Mouse (Mus musculus) hindbrain, embryonic 11.5 days (tissue): ENCODE measurements around the gene Zc2hc1c. TPM values are rescaled to one million over a fixed set of nuclear protein-coding genes. Genes with fewer than 3 reads are reported as not detected.

ENCODE experiments used
- ATAC-seq: fragments of 200-750 bp; cut with Nextera tagmentation; 2 replicates; pipeline ENCODE4 v1.8.0; 2017; ENCODE audit warnings: mild to moderate bottlenecking, moderate TSS enrichment, moderate library complexity; ENCODE audit not compliant: low FRiP score
- DNase-seq: peaks from one replicate; pipeline ENCODE4 v3.0.0-alpha.2; 2015; ENCODE audit warnings: low spot score
- H3K27ac ChIP-seq: fragments of 300-500 bp; sonication (generic); 2 replicates; pipeline ENCODE4 v1.5.1; 2014; ENCODE audit warnings: mild to moderate bottlenecking, low read depth, low read length
- H3K27me3 ChIP-seq: fragments of 300-500 bp; sonication (generic); 2 replicates; pipeline ENCODE4 v1.6.1; 2014; ENCODE audit warnings: mild to moderate bottlenecking, low read length, moderate library complexity, mixed read lengths; ENCODE audit not compliant: control insufficient read depth, insufficient read depth
- H3K36me3 ChIP-seq: fragments of 300-500 bp; sonication (generic); 2 replicates; pipeline ENCODE4 v1.6.1; 2014; ENCODE audit warnings: mild to moderate bottlenecking, low read length, moderate library complexity, mixed read lengths; ENCODE audit not compliant: control insufficient read depth, insufficient read depth
- H3K4me1 ChIP-seq: fragments of 300-500 bp; sonication (generic); replicated peaks from 2 replicates; pipeline ENCODE4 v1.6.1; 2014; ENCODE audit warnings: low read length, mixed read lengths; ENCODE audit not compliant: control insufficient read depth, insufficient read depth
- H3K4me2 ChIP-seq: fragments of 300-500 bp; sonication (generic); replicated peaks from 2 replicates; pipeline ENCODE4 v1.6.1; 2014; ENCODE audit warnings: mild to moderate bottlenecking, low read depth, low read length
- H3K4me3 ChIP-seq: fragments of 300-500 bp; sonication (generic); 2 replicates; pipeline ENCODE4 v1.5.1; 2014; ENCODE audit warnings: low read depth, low read length
- H3K9ac ChIP-seq: fragments of 300-500 bp; sonication (generic); 2 replicates; pipeline ENCODE4 v1.6.1; 2014; ENCODE audit warnings: low read depth, low read length
- H3K9me3 ChIP-seq: fragments of 300-500 bp; sonication (generic); 2 replicates; pipeline ENCODE4 v1.6.1; 2016; ENCODE audit warnings: low read length; ENCODE audit not compliant: control insufficient read depth
- WGBS: fragments of 180-500 bp; shearing (Covaris S2); extraction: QIAGEN DNeasy Blood & Tissue Kit; methylation state at CpG from one replicate; pipeline ENCODE4 v1.1.7; 2014; 5-methylcytosine and 5-hydroxymethylcytosine counted together
- polyA plus RNA-seq: library from polyadenylated mRNA; unstranded; fragments of >200 nt; fragmentation: Nextera tagmentation; extraction: Ambion mirVana; gene quantifications from 2 replicates; pipeline ENCODE4 v1.2.1, GENCODE M21; 2014

Zc2hc1c gene
- polyA plus RNA-seq, 1 experiment from 2014 or later: 1.5 TPM

DNA sequence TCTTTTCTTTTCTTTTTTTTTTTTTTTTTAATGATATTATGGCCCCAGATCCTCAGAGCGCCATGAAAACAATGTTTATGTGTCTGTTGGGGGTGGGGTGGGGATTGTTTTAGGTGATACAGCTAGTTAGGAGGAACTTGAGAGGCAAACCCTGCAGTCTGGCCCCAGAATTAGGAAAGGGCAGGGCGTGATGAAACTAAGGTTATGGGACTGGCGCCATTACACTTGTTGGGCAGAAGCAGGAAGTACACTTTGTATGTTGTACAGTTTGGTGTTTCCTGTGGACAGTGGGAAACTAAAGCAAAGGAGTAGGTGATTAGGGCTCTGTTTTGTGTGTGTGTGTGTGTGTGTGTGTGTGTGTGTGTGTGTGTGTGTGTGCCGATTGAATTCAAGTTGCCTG lies 51.6 kb downstream of the Zc2hc1c start:
- H3K27me3 ChIP-seq: no peaks in the 10 kb centered on the region
- DNase-seq (peak; percentile 19), ATAC-seq (no peak)
- H3K4me3 ChIP-seq: no peak overlapping the region; the same call in 1 of the 2 replicates
- H3K36me3 ChIP-seq: no peaks in the 10 kb centered on the region
- WGBS: 59% methylated on average over 4 of the region's 4 CpGs
- peak overlapping the region; percentile 77; the same call in 1 of the 2 replicates for H3K4me2 ChIP-seq
- H3K9me3 ChIP-seq: no peaks in the 10 kb centered on the region
- no peak overlapping the region for H3K27ac ChIP-seq
- no peaks in the 10 kb centered on the region for H3K4me1 ChIP-seq
- no peak overlapping the region for H3K9ac ChIP-seq

DNA sequence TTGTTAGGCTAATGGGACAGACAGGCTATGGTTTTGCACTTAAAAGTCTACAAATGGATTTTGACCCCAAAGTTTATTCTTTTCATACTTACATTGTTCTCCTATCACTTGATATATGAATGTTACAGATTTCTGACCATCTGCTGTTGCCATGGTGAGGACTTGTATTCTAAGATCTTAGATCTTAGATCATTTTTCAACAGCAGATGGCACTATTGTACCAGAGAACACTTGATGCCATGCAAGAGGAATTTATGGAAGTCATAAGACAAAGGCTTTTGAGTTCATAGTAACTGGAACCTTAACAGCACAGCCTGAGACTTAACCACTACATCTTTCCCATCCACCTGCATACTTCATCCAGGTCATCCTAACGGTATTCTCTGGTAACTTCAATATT lies 52.7 kb downstream of the Zc2hc1c start:
- Histone ChIP-seq H3K27me3 (no peaks in the 10 kb centered on the region), H3K4me3 (no peak overlapping the region), H3K4me1 (no peaks in the 10 kb centered on the region), H3K27ac (no peak overlapping the region), H3K4me2 (no peak overlapping the region), H3K36me3 (no peaks in the 10 kb centered on the region), H3K9ac (no peak overlapping the region), H3K9me3 (no peaks in the 10 kb centered on the region)
- ATAC-seq: no peak
- WGBS: 61% methylated on average over 1 of the region's 1 CpGs
- peak; percentile 79 for DNase-seq

DNA sequence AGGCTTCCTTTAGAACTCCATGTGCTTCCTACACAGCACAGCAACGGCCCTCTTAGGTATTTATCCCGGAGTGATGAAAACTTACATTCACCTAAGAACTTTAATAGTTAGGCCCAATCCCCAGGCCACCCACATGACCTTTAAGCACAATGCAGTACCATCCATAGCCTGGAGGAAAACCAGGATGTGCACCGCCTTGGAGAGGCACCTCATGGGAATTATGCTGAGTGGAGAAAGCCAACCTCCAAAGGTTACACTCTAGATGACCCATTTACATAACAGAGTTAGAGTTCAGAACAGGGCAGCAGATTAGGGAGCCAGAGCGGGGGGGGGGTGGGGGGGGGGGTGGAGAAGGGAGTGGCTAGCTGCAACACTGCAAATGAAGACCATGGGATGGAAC lies 53.9 kb downstream of the Zc2hc1c start:
- H3K27me3 ChIP-seq: no peaks in the 10 kb centered on the region
- ATAC-seq (peak; percentile 36; the same call in 1 of the 2 replicates), DNase-seq (no peak)
- H3K4me3 ChIP-seq: no peak overlapping the region
- WGBS: 73% methylated on average over 4 of the region's 4 CpGs
- H3K4me1 ChIP-seq: no peaks in the 10 kb centered on the region
- no peak overlapping the region for H3K27ac ChIP-seq
- H3K4me2 ChIP-seq: no peak overlapping the region
- no peaks in the 10 kb centered on the region for H3K36me3 ChIP-seq
- no peaks in the 10 kb centered on the region for H3K9me3 ChIP-seq
- no peak overlapping the region for H3K9ac ChIP-seq

DNA sequence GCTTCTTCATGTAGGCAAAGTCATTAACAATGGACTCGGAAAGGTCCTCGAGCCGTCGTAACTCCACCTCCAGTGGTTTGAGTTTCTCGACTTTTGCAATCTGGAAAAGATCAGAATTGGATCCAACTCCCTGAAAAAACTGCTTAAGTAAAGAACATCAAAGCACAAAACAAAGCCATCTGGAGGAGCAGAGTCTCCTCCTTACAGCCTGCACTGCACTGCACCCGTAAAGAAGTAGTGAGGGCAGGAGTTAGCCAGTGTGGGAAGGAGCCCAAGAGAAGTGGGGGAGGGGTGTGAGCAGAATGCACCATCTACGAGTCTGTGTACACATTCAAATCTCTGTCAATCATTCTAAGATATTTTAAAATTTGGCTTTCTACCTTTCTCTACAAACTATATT lies 55.9 kb downstream of the Zc2hc1c start:
- no peaks in the 10 kb centered on the region for H3K27me3 ChIP-seq
- DNase-seq: no peak
- H3K9ac ChIP-seq: no peak overlapping the region
- WGBS: 80% methylated on average over 7 of the region's 7 CpGs
- no peak overlapping the region for H3K4me3 ChIP-seq
- no peaks in the 10 kb centered on the region for H3K9me3 ChIP-seq
- H3K4me2 ChIP-seq: no peak overlapping the region
- no peak for ATAC-seq
- no peaks in the 10 kb centered on the region for H3K4me1 ChIP-seq
- no peaks in the 10 kb centered on the region for H3K36me3 ChIP-seq
- H3K27ac ChIP-seq: no peak overlapping the region

DNA sequence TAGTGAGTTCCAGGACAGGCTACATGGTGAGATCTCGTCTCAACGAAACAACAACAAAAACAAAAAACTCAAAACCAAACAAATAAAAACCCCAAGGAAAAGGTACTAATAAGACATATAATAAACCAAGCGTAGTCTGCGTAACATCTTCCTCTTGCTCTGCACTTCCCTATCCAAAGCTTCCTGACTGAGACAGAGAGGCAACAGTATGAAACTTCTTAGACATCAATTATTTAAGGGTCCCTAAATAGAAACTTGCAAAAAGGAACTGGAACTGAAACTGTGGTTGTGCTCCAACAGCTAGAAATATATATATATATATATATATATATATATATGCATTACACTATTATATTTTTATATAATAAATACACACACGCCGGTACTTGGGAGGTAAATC lies 57.2 kb downstream of the Zc2hc1c start:
- Histone ChIP-seq H3K4me1 (no peaks in the 10 kb centered on the region), H3K9ac (no peak overlapping the region), H3K4me3 (no peak overlapping the region), H3K36me3 (no peaks in the 10 kb centered on the region), H3K27ac (no peak overlapping the region), H3K27me3 (no peaks in the 10 kb centered on the region), H3K9me3 (no peaks in the 10 kb centered on the region), H3K4me2 (no peak overlapping the region)
- ATAC-seq (no peak), DNase-seq (no peak)
- WGBS: 97% methylated on average over 6 of the region's 6 CpGs

DNA sequence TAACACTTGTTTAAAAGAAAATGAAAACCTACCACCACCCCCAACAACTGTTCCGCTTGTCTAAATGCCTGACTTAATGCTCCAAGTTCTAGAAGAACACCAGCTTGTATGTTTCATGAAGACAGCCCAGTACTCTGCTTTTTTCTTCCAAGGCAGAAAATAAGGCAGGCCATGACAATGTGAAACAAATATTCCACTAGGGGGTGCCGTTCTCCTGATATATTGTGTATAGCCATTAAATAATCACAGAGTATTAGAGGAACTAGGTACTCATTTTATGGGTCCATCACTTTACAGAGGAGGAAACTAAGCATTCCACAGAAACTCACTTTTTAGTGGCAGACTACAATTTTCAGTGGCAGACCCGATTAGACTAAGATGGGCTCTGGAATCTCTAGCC lies 58.0 kb downstream of the Zc2hc1c start:
- 67% methylated on average over 3 of the region's 3 CpGs for WGBS
- no peaks in the 10 kb centered on the region for H3K9me3 ChIP-seq
- H3K9ac ChIP-seq: no peak overlapping the region
- ATAC-seq: no peak
- no peaks in the 10 kb centered on the region for H3K27me3 ChIP-seq
- no peaks in the 10 kb centered on the region for H3K36me3 ChIP-seq
- peak; percentile 85 for DNase-seq
- H3K4me3 ChIP-seq: no peak overlapping the region
- no peak overlapping the region for H3K4me2 ChIP-seq
- no peak overlapping the region for H3K27ac ChIP-seq
- H3K4me1 ChIP-seq: no peaks in the 10 kb centered on the region

DNA sequence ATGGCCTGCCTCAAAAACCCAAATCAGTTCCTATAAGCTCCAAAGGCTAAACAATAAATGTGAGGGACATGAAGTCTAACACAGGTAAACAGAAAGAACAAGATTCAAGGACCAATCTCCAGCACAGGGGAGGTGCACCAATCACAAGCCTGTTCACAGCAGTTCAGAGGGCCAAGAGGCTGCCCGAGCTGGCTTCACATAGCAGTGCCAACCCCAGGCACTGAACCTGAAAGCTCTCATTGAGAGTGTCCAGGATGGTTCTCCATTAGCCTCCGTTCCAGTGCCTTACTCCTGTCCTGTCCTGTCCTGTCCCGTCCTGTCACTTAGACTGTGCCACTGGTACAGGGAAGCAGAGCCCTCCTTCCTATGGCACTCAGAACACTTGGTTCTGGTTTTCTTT lies 58.8 kb downstream of the Zc2hc1c start:
- H3K9me3 ChIP-seq: no peaks in the 10 kb centered on the region
- no peaks in the 10 kb centered on the region for H3K27me3 ChIP-seq
- H3K4me2 ChIP-seq: no peak overlapping the region
- no peaks in the 10 kb centered on the region for H3K36me3 ChIP-seq
- no peak overlapping the region for H3K4me3 ChIP-seq
- ATAC-seq (no peak), DNase-seq (no peak)
- no peaks in the 10 kb centered on the region for H3K4me1 ChIP-seq
- no peak overlapping the region for H3K27ac ChIP-seq
- WGBS: 76% methylated on average over 3 of the region's 3 CpGs
- no peak overlapping the region for H3K9ac ChIP-seq

DNA sequence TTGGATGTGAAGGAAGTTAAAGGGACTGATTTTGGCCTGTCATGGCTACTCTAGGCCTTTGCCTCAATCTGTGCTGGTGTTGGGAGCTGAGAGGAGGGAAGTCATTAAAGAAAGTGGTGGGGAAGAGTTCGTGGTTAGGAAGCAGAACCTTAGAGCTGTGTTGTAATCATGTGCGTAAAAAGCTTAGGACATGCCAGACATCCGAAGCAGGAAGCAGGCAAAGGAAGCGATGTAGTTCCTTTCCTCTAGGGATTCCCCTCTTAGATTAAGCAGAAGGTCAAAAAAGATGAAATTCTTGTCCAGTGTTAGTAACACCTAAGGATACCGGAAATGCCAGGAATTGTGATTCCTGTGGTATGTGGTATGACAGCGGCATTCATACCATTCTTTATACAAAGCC lies 59.9 kb downstream of the Zc2hc1c start:
- no peak overlapping the region for H3K4me3 ChIP-seq
- no peak overlapping the region for H3K27ac ChIP-seq
- H3K27me3 ChIP-seq: no peaks in the 10 kb centered on the region
- DNase-seq (no peak), ATAC-seq (no peak)
- whole genome bisulfite sequencing: 95% methylated on average over 6 of the region's 6 CpGs
- H3K4me1 ChIP-seq: no peaks in the 10 kb centered on the region
- no peaks in the 10 kb centered on the region for H3K36me3 ChIP-seq
- H3K4me2 ChIP-seq: no peak overlapping the region
- H3K9ac ChIP-seq: no peak overlapping the region
- H3K9me3 ChIP-seq: no peaks in the 10 kb centered on the region
